Mouse (Mus musculus) ES-E14 (cell line): ENCODE measurements around the gene Prr15l.

Experiments used
- CHD2 ChIP-seq: IDR thresholded peaks from 2 replicates; pipeline ENCODE4 v1.6.1; 2014; ENCODE audit warnings: mild to moderate bottlenecking, low read depth, low read length, inconsistent platforms
- HCFC1 ChIP-seq: IDR thresholded peaks from 2 replicates; pipeline ENCODE4 v1.6.1; 2012; ENCODE audit warnings: low read length, inconsistent platforms, borderline replicate concordance; ENCODE audit not compliant: insufficient read depth
- ZC3H11A ChIP-seq: IDR thresholded peaks from 2 replicates; pipeline ENCODE4 v1.6.1; 2012; ENCODE audit warnings: low read depth, mild to moderate bottlenecking, inconsistent platforms, low read length, borderline replicate concordance

GRCm38 (mm10) chr11:96937549-96938425, 9.9 kb downstream of the Prr15l start:
- TF ChIP-seq HCFC1 (no peak), CHD2 (no peak), ZC3H11A (no peak)
